Mouse (Mus musculus) brown adipose tissue, adult 24 weeks (tissue): ENCODE measurements around the gene Theg. TPM values are rescaled to one million over a fixed set of nuclear protein-coding genes. Genes with fewer than 3 reads are reported as not detected.

Experiments
- H3K27ac ChIP-seq: fragments of 200-500 bp; replicated peaks from 2 replicates; pipeline ENCODE4 v1.5.1; 2012; ENCODE audit warnings: low read depth, mild to moderate bottlenecking, low read length
- H3K4me1 ChIP-seq: fragments of 200-500 bp; 2 replicates; pipeline ENCODE4 v1.6.1; 2012; ENCODE audit warnings: low read length, mixed read lengths; ENCODE audit not compliant: control insufficient read depth, insufficient read depth, insufficient read length
- H3K4me3 ChIP-seq: fragments of 200-500 bp; 2 replicates; pipeline ENCODE4 v1.5.1; 2012; ENCODE audit warnings: low read depth, mild to moderate bottlenecking, low read length, moderate library complexity; ENCODE audit not compliant: insufficient read depth
- polyA plus RNA-seq: library from polyadenylated mRNA; stranded (reverse); fragments of >200 nt; gene quantifications from 2 replicates; pipeline ENCODE4 v1.2.4, GENCODE M21; 2012; ENCODE audit not compliant: missing spikeins, insufficient read depth, insufficient read length

The Theg gene
- polyA plus RNA-seq, 1 experiment = not detected

DNA sequence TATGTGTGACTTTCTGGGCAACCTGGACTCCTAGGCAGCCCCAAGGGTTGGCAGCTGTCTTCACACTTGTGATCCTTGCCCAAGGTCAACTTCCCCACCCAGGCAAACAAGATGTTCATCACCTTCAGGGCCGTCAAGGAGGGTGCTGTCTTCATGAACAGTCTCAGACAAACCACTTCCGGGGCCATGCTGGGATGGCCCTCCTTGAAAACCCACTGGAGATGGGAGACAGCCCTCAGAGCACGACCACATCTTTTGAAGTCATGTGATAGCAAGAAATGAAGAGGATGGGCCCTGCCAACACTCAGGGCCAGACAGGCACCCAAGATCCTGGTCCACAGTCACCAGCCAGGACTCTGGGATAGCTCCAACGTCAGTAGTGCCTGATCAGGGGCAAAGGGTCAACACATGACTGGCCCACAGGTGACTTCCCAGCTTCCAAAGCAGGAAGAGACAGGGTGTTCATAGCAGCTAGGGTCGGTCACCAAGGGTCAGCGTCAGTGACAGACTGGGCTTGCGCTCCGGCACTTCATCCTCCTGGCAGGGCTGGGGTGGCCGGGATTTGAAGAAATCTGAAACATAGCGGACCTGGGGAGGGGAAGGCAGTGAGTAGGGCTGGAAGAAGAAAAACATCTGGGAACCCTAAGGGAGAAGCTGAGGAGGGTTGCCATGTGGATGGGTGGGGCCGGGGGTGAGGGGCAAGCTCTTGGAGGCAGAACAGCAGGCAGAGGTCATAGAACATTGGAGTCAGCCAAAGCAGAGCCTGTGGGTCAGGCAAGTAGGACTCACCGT, 60.3 kb downstream of the Theg start:
- Histone ChIP-seq H3K4me3 (no peak overlapping the region), H3K4me1 (no peaks in the 10 kb centered on the region), H3K27ac (no peak overlapping the region)

Other genes starting within 250 kb of the Theg start
- gene Vmn2r82, start 230.8 kb downstream of the Theg start, polyA plus RNA-seq = not detected in 2 replicates
- not detected in 2 replicates for gene Vmn2r83, start 118.6 kb downstream of the Theg start, polyA plus RNA-seq
- gene Plpp2, start 53.5 kb downstream of the Theg start, polyA plus RNA-seq = 3.9 and 4.3 TPM in 2 replicates
- gene Mier2, start 32.1 kb downstream of the Theg start, polyA plus RNA-seq = 6.1 and 8.5 TPM in 2 replicates
- gene C2cd4c, start 26.7 kb upstream of the Theg start, polyA plus RNA-seq = 0.48 TPM in 1 of 2 replicates, not detected in the other
- 0.92 and 1.7 TPM in 2 replicates for gene Shc2, start 50.6 kb upstream of the Theg start, polyA plus RNA-seq
- gene Odf3l2, start 58.4 kb upstream of the Theg start, polyA plus RNA-seq = 1.2 TPM in 1 of 2 replicates, not detected in the other
- not detected in 2 replicates for gene Madcam1, start 77.2 kb upstream of the Theg start, polyA plus RNA-seq
- gene Tpgs1, start 82.0 kb upstream of the Theg start, polyA plus RNA-seq = 17.0 and 17.6 TPM in 2 replicates
- 181 and 274 TPM in 2 replicates for gene Cdc34, start 94.9 kb upstream of the Theg start, polyA plus RNA-seq
- gene Gzmm, start 101.7 kb upstream of the Theg start, polyA plus RNA-seq = not detected in 2 replicates
- gene Bsg, start 117.2 kb upstream of the Theg start, polyA plus RNA-seq = 495 and 669 TPM in 2 replicates
- 0.52 TPM in 1 of 2 replicates, not detected in the other for gene Hcn2, start 129.3 kb upstream of the Theg start, polyA plus RNA-seq
- gene Polrmt, start 159.2 kb upstream of the Theg start, polyA plus RNA-seq = 20.1 and 32.1 TPM in 2 replicates
- not detected in 2 replicates for gene Fgf22, start 167.7 kb upstream of the Theg start, polyA plus RNA-seq
- 23.3 and 27.2 TPM in 2 replicates for gene Rnf126, start 179.6 kb upstream of the Theg start, polyA plus RNA-seq
- gene Fstl3, start 189.9 kb upstream of the Theg start, polyA plus RNA-seq = 0.96 and 1.3 TPM in 2 replicates
- not detected in 2 replicates for gene Prss57, start 203.6 kb upstream of the Theg start, polyA plus RNA-seq
- 12.4 and 18.7 TPM in 2 replicates for gene Palm, start 206.2 kb upstream of the Theg start, polyA plus RNA-seq
- not detected in 2 replicates for gene Misp, start 233.7 kb upstream of the Theg start, polyA plus RNA-seq